Mouse (Mus musculus) stomach, embryonic 16.5 days (tissue): ENCODE results near the gene Hpse2. TPM values are rescaled to one million over a fixed set of nuclear protein-coding genes. Genes with fewer than 3 reads are reported as not detected.
"Not testable (repeated sequence)": the region's sequence is repeated elsewhere in the genome, so short reads cannot be mapped to it uniquely, and the experiment has no call there.

ENCODE experiments used
- ATAC-seq: fragments of 200-750 bp; cut with Nextera tagmentation; 2 replicates; pipeline ENCODE4 v1.8.0; 2017; ENCODE audit warnings: moderate number of reproducible peaks, moderate TSS enrichment; ENCODE audit not compliant: insufficient read depth, low FRiP score
- H3K27ac ChIP-seq: fragments of 300-500 bp; sonication (generic); 2 replicates; pipeline ENCODE4 v1.5.1; 2014; ENCODE audit warnings: low read length
- H3K27me3 ChIP-seq: fragments of 300-500 bp; sonication (generic); 2 replicates; pipeline ENCODE4 v1.6.1; 2014; ENCODE audit warnings: low read length, control low read depth, mixed read lengths; ENCODE audit not compliant: control insufficient read depth, insufficient read depth
- H3K36me3 ChIP-seq: fragments of 300-500 bp; sonication (generic); 2 replicates; pipeline ENCODE4 v1.6.1; 2014; ENCODE audit warnings: low read length; ENCODE audit not compliant: control insufficient read depth, insufficient read depth
- H3K4me1 ChIP-seq: fragments of 300-500 bp; sonication (generic); 2 replicates; pipeline ENCODE4 v1.6.1; 2014; ENCODE audit warnings: low read length, control low read depth, mixed read lengths; ENCODE audit not compliant: control insufficient read depth, insufficient read depth
- H3K4me2 ChIP-seq: fragments of 300-500 bp; sonication (generic); 2 replicates; pipeline ENCODE4 v1.6.1; 2014; ENCODE audit warnings: low read depth, low read length, mixed read lengths
- H3K4me3 ChIP-seq: fragments of 300-500 bp; sonication (generic); replicated peaks from 2 replicates; pipeline ENCODE4 v1.5.1; 2014; ENCODE audit warnings: mild to moderate bottlenecking, low read length
- H3K9ac ChIP-seq: fragments of 300-500 bp; sonication (generic); 2 replicates; pipeline ENCODE4 v1.6.1; 2014; ENCODE audit warnings: low read length
- H3K9me3 ChIP-seq: fragments of 300-500 bp; sonication (generic); replicated peaks from 2 replicates; pipeline ENCODE4 v1.6.1; 2016; ENCODE audit warnings: low read length, control low read depth; ENCODE audit not compliant: control insufficient read depth
- WGBS: fragments of 180-500 bp; shearing (Covaris S2); extraction: QIAGEN DNeasy Blood & Tissue Kit; methylation state at CpG from one replicate; pipeline ENCODE4 v1.1.7; 2014; 5-methylcytosine and 5-hydroxymethylcytosine counted together
- polyA plus RNA-seq: library from polyadenylated mRNA; unstranded; fragments of >200 nt; fragmentation: Nextera tagmentation; extraction: Ambion mirVana; gene quantifications from 2 replicates; pipeline ENCODE4 v1.2.1, GENCODE M21; 2015

Gene Hpse2
- polyA plus RNA-seq, 1 experiment from 2014 or later, result 6.6 TPM

DNA sequence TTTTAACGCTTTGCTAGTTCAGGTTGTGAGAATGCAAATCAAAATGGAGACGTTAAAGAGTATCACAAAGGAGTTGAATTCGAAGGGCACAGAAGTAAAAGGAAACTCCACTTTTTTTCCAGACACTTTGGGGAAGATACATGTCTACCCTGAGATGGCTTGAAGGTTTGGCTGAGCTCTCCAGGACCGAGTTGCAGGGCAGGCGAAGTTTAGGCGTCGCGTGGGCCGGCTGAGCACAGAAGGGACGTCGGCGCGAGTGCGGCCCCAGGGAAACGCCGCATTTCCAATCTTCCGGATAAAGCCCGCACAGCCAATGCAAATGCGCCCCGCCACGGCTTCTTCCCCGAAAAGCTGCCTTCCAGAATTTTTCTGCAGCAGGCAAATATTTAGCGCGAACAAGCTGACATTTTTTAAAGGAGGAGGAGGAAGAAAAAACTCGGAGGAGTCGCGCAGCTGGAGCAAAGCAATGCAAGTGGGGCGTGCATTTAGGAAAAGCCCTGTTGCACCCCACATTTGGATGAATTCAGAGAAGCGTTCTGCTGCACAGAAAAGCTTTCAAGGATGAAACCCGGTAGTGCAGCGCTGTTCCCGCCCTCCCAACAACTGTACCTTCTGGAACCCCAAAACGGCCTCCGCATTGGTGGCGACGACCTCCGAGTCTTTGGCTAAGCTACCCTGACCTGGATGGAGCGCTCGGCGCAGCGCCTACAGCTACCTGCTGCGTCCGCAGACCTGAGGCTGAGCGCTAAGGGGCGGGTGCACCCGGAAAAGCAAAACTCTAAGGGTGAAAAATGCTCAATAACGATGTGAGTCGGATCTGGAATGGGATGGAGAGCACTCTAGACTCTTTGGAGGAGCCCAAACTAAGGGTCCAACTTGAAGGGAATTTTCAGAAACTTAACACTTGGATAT lies 1.9 kb downstream of the Hpse2 start:
- ATAC-seq, result no peak
- H3K27ac ChIP-seq, result peak overlapping the region; percentile 31
- H3K9me3 ChIP-seq, result no peaks in the 10 kb centered on the region
- peak overlapping the region; percentile 44 for H3K4me3 ChIP-seq
- H3K4me1 ChIP-seq, result no peaks in the 10 kb centered on the region
- peak overlapping the region; percentile 54 for H3K9ac ChIP-seq
- peak overlapping the region; percentile 58 for H3K4me2 ChIP-seq
- under 1% methylated on average over 48 of the region's 48 CpGs for WGBS
- H3K36me3 ChIP-seq, result no peaks in the 10 kb centered on the region
- H3K27me3 ChIP-seq, result peaks cover 44% of the 10 kb centered on the region

GRCm38 (mm10) chr19:43385451-43385850 lies 2.7 kb downstream of the Hpse2 start:
- Histone ChIP-seq H3K4me3 (peak overlapping the region; percentile 44), H3K36me3 (no peaks in the 10 kb centered on the region), H3K9ac (no peak overlapping the region; the same call in 1 of the 2 replicates), H3K4me2 (peak overlapping the region; percentile 58), H3K27me3 (peaks cover 44% of the 10 kb centered on the region), H3K4me1 (no peaks in the 10 kb centered on the region), H3K27ac (peak overlapping the region; percentile 67), H3K9me3 (no peaks in the 10 kb centered on the region)
- no peak for ATAC-seq
- 3% methylated on average over 13 of the region's 13 CpGs for whole genome bisulfite sequencing

- Histone ChIP-seq H3K27me3 (peaks cover 44% of the 10 kb centered on the region), H3K36me3 (no peaks in the 10 kb centered on the region), H3K27ac (peak overlapping the region; percentile 67), H3K4me1 (no peaks in the 10 kb centered on the region), H3K9ac (peak overlapping the region; percentile 71), H3K4me3 (peak overlapping the region; percentile 44), H3K4me2 (peak overlapping the region; percentile 58), H3K9me3 (no peaks in the 10 kb centered on the region)
- WGBS, result under 1% methylated on average over 25 of the region's 25 CpGs
- ATAC-seq, result no peak
Measured at GRCm38 (mm10) chr19:43384978-43385431, 3.1 kb downstream of the Hpse2 start.

GRCm38 (mm10) chr19:43384346-43384977 lies 3.7 kb downstream of the Hpse2 start:
- Histone ChIP-seq H3K27me3 (peaks cover 44% of the 10 kb centered on the region), H3K9me3 (no peaks in the 10 kb centered on the region), H3K27ac (peak overlapping the region; percentile 67), H3K36me3 (no peaks in the 10 kb centered on the region), H3K4me3 (peak overlapping the region; percentile 44), H3K9ac (peak overlapping the region; percentile 71), H3K4me2 (peak overlapping the region; percentile 58), H3K4me1 (no peaks in the 10 kb centered on the region)
- ATAC-seq, result no peak
- WGBS, result 6% methylated on average over 19 of the region's 19 CpGs

- H3K27ac ChIP-seq, result no peak overlapping the region
- H3K9me3 ChIP-seq, result no peaks in the 10 kb centered on the region
- no peaks in the 10 kb centered on the region for H3K27me3 ChIP-seq
- H3K36me3 ChIP-seq, result peaks cover 3% of the 10 kb centered on the region; the same call in 1 of the 2 replicates
- 81% methylated on average over 3 of the region's 3 CpGs for WGBS
- H3K4me1 ChIP-seq, result no peaks in the 10 kb centered on the region
- no peak overlapping the region for H3K4me2 ChIP-seq
- no peak for ATAC-seq
- H3K9ac ChIP-seq, result no peak overlapping the region
- H3K4me3 ChIP-seq, result no peak overlapping the region
Measured at GRCm38 (mm10) chr19:43358830-43359229, 29.3 kb downstream of the Hpse2 start.

DNA sequence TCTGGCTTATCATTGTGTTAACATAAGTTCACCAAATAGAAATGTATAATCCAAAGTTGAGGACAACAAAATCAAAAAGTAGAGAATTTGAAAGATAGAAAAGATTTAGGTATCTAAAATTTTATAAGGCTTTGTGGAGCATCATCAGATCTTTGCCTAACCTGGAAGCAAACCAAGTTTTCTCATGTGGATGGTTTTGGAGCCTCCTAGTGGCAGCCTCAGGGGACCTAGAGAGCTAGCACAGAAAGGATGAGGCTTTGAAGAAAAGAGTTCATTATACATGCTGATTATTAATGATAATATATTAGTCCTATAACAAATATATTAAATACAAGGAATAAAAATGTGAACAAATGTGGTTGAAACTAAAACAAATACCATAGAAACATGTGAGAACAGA lies 77.0 kb downstream of the Hpse2 start:
- H3K9ac ChIP-seq, result no peak overlapping the region
- ATAC-seq, result no peak
- no peak overlapping the region for H3K4me3 ChIP-seq
- no peaks in the 10 kb centered on the region for H3K27me3 ChIP-seq
- H3K9me3 ChIP-seq, result no peaks in the 10 kb centered on the region; the same call in 1 of the 2 replicates
- no peak overlapping the region for H3K27ac ChIP-seq
- no peaks in the 10 kb centered on the region for H3K36me3 ChIP-seq
- H3K4me1 ChIP-seq, result no peaks in the 10 kb centered on the region
- H3K4me2 ChIP-seq, result no peak overlapping the region

GRCm38 (mm10) chr19:43306756-43307155 lies 81.4 kb downstream of the Hpse2 start:
- no peaks in the 10 kb centered on the region for H3K4me1 ChIP-seq
- no peaks in the 10 kb centered on the region for H3K36me3 ChIP-seq
- no peak overlapping the region for H3K9ac ChIP-seq
- ATAC-seq, result no peak
- H3K27ac ChIP-seq, result no peak overlapping the region
- no peaks in the 10 kb centered on the region; the same call in 1 of the 2 replicates for H3K9me3 ChIP-seq
- H3K27me3 ChIP-seq, result no peaks in the 10 kb centered on the region
- H3K4me3 ChIP-seq, result no peak overlapping the region
- H3K4me2 ChIP-seq, result no peak overlapping the region

- H3K4me2 ChIP-seq, H3K27me3 ChIP-seq, H3K9ac ChIP-seq, H3K36me3 ChIP-seq, H3K4me3 ChIP-seq, H3K9me3 ChIP-seq, H3K27ac ChIP-seq, H3K4me1 ChIP-seq, ATAC-seq: not testable (repeated sequence)
- 93% methylated on average over 1 of the region's 1 CpGs for WGBS
Measured at GRCm38 (mm10) chr19:43281336-43281735, 106.8 kb downstream of the Hpse2 start.

DNA sequence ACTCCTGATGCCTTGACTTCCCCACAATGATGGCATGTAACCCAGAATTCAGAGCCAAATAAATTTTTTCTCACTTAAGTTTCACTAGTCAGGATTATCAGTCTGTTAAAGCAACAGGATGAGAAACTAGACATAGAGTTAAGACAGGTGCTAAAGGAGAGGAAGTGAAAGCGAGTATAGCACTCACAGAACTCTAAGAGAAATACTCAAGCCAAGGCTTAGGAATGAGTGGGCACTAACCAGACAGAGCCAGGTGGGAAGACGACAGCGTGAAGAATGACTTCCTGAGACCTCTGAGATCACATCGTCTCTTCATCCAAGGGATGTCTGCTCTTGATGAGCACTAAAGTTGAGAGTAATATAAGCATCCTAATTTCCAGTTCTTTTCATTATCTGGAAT lies 144.2 kb downstream of the Hpse2 start:
- Histone ChIP-seq H3K4me1 (no peaks in the 10 kb centered on the region), H3K27me3 (no peaks in the 10 kb centered on the region), H3K27ac (no peak overlapping the region), H3K9me3 (no peaks in the 10 kb centered on the region), H3K9ac (no peak overlapping the region), H3K4me2 (no peak overlapping the region), H3K36me3 (no peaks in the 10 kb centered on the region), H3K4me3 (no peak overlapping the region)
- WGBS, result 63% methylated on average over 4 of the region's 4 CpGs
- ATAC-seq, result no peak
